Mouse (Mus musculus) spleen, postnatal 4 days (tissue): ENCODE measurements around the gene Fads2.
A peak's percentile ranks its signal among the peaks of the same experiment; 100 is the strongest.

Experiments used
- DNase-seq, 2 experiments: peaks; one replicate each; pipeline ENCODE4 v3.0.0; 2022; ENCODE audit warnings: low spot score in 2 of 2

Gene Fads2

GRCm38 (mm10) chr19:10061624-10062023 lies 39.9 kb downstream of the Fads2 start:
- DNase-seq = no peak

- no peak for DNase-seq
These were observed 40.6 kb downstream of the Fads2 start for GRCm38 (mm10) chr19:10060783-10061590.

GRCm38 (mm10) chr19:10059911-10060567 lies 41.5 kb downstream of the Fads2 start:
- peak; percentile 68 to 79 for DNase-seq

GRCm38 (mm10) chr19:10058876-10059427 lies 42.6 kb downstream of the Fads2 start:
- no peak for DNase-seq

GRCm38 (mm10) chr19:10058352-10058825 lies 43.2 kb downstream of the Fads2 start:
- DNase-seq = no peak

- DNase-seq = no peak
These were observed 43.8 kb downstream of the Fads2 start for GRCm38 (mm10) chr19:10057486-10058351.

GRCm38 (mm10) chr19:10056686-10057085 lies 44.9 kb downstream of the Fads2 start:
- DNase-seq = no peak

GRCm38 (mm10) chr19:10055783-10056660 lies 45.5 kb downstream of the Fads2 start:
- DNase-seq = no peak

- no peak for DNase-seq
These were observed 46.3 kb downstream of the Fads2 start for GRCm38 (mm10) chr19:10055261-10055660.

- no peak for DNase-seq
These were observed 47.0 kb downstream of the Fads2 start for GRCm38 (mm10) chr19:10054361-10055075.

- no peak for DNase-seq
These were observed 47.8 kb downstream of the Fads2 start for GRCm38 (mm10) chr19:10053692-10054260.

GRCm38 (mm10) chr19:10052698-10053097 lies 48.8 kb downstream of the Fads2 start:
- no peak for DNase-seq

- DNase-seq = no peak
These were observed 51.1 kb downstream of the Fads2 start for GRCm38 (mm10) chr19:10050438-10050837.

GRCm38 (mm10) chr19:10049533-10049932 lies 52.0 kb downstream of the Fads2 start:
- DNase-seq = no peak

GRCm38 (mm10) chr19:10046983-10047382 lies 54.6 kb downstream of the Fads2 start:
- no peak for DNase-seq

GRCm38 (mm10) chr19:10046346-10046745 lies 55.2 kb downstream of the Fads2 start:
- DNase-seq = no peak

- no peak for DNase-seq
These were observed 55.8 kb downstream of the Fads2 start for GRCm38 (mm10) chr19:10045707-10046106.

- no peak for DNase-seq
These were observed 57.9 kb downstream of the Fads2 start for GRCm38 (mm10) chr19:10043643-10044042.

GRCm38 (mm10) chr19:10042816-10043215 lies 58.7 kb downstream of the Fads2 start:
- no peak for DNase-seq

GRCm38 (mm10) chr19:10042232-10042631 lies 59.3 kb downstream of the Fads2 start:
- DNase-seq = peak; percentile 72 to 79
